Mouse (Mus musculus) CH12.LX (cell line): ENCODE results near the gene Gzma. TPM values are rescaled to one million over a fixed set of nuclear protein-coding genes. Genes with fewer than 3 reads are reported as not detected.

ENCODE experiments used
- DNase-seq: peaks from one replicate; pipeline ENCODE4 v3.0.0-alpha.2; 2013; ENCODE audit errors: extremely low read depth
- H3K27ac ChIP-seq: 2 replicates; pipeline ENCODE4 v1.5.1; 2012; ENCODE audit warnings: low read depth, mild to moderate bottlenecking, control low read depth, moderate library complexity; ENCODE audit not compliant: insufficient read depth
- H3K27me3 ChIP-seq: replicated peaks from 2 replicates; pipeline ENCODE3; 2012; ENCODE audit warnings: inconsistent platforms
- H3K36me3 ChIP-seq, 2 experiments: replicated peaks in 1 of 2; 2 replicates each; pipeline versions ENCODE3 to v1.6.1; 2012; ENCODE audit warnings: inconsistent platforms in 1 of 2, low read length in 1 of 2, mild to moderate bottlenecking in 1 of 2, mixed read lengths in 1 of 2, moderate library complexity in 1 of 2; ENCODE audit not compliant: control insufficient read depth in 1 of 2, insufficient read depth in 1 of 2
- H3K4me1 ChIP-seq, 2 experiments: 2 replicates each; pipeline ENCODE4 v1.6.1; 2012; ENCODE audit warnings: inconsistent platforms in 1 of 2, moderate library complexity in 1 of 2; ENCODE audit not compliant: insufficient read depth in 2 of 2, control insufficient read depth in 1 of 2
- H3K4me2 ChIP-seq: 2 replicates; pipeline ENCODE4 v1.6.1; 2012; ENCODE audit warnings: low read depth, mild to moderate bottlenecking, control low read depth; ENCODE audit not compliant: poor library complexity, insufficient read depth, severe bottlenecking
- H3K4me3 ChIP-seq, 3 experiments: fragments of 150-350 bp in 1 of 3; sonication (generic) in 1 of 3; replicated peaks in 1 of 3; 2 replicates each; pipeline versions ENCODE3 to v1.5.1; 2011 to 2012; ENCODE audit warnings: low read depth in 2 of 3, low read length in 2 of 3, mild to moderate bottlenecking in 2 of 3, moderate library complexity in 2 of 3, control low read depth in 1 of 3, improper control_type of control experiment in 1 of 3, inconsistent platforms in 1 of 3, mixed read lengths in 1 of 3; ENCODE audit not compliant: poor library complexity in 1 of 3
- H3K79me2 ChIP-seq: replicated peaks from 2 replicates; pipeline ENCODE4 v1.6.1; 2012; ENCODE audit warnings: mild to moderate bottlenecking, moderate library complexity; ENCODE audit not compliant: control insufficient read depth, poor library complexity, insufficient read depth, severe bottlenecking; ENCODE audit errors: extremely low read depth
- H3K9ac ChIP-seq: 2 replicates; pipeline ENCODE4 v1.6.1; 2012; ENCODE audit warnings: low read depth, mild to moderate bottlenecking, control low read depth, moderate library complexity; ENCODE audit not compliant: insufficient read depth
- H3K9me3 ChIP-seq: replicated peaks from 2 replicates; pipeline ENCODE3; 2012; ENCODE audit warnings: low read length, inconsistent platforms, mixed read lengths
- CTCF ChIP-seq, 2 experiments: IDR thresholded peaks in 1 of 2; conservative IDR thresholded peaks in 1 of 2; 2 replicates each; pipeline ENCODE4 v1.5.1; 2011 to 2012; ENCODE audit warnings: low read depth in 2 of 2, low read length in 2 of 2, improper control_type of control experiment in 1 of 2, inconsistent platforms in 1 of 2, mild to moderate bottlenecking in 1 of 2, moderate library complexity in 1 of 2
- GABPA ChIP-seq: IDR thresholded peaks from 2 replicates; pipeline ENCODE4 v1.6.1; 2012; ENCODE audit warnings: low read depth, low read length, improper control_type of control experiment, inconsistent platforms; ENCODE audit not compliant: insufficient replicate concordance
- KAT2A ChIP-seq: IDR thresholded peaks from 2 replicates; pipeline ENCODE4 v1.6.1; 2012; ENCODE audit warnings: low read length, improper control_type of control experiment, inconsistent platforms; ENCODE audit not compliant: insufficient replicate concordance
- MAX ChIP-seq: IDR thresholded peaks from 2 replicates; pipeline ENCODE4 v1.6.1; 2011; ENCODE audit warnings: low read length, improper control_type of control experiment
- MEF2A ChIP-seq: IDR thresholded peaks from 2 replicates; pipeline ENCODE4 v1.6.1; 2014; ENCODE audit warnings: low read depth, mild to moderate bottlenecking, inconsistent platforms, low read length, improper control_type of control experiment, borderline replicate concordance
- RAD21 ChIP-seq: IDR thresholded peaks from 2 replicates; pipeline ENCODE4 v1.6.1; 2011; ENCODE audit warnings: low read depth, mild to moderate bottlenecking, low read length, improper control_type of control experiment, moderate library complexity
- SIN3A ChIP-seq: IDR thresholded peaks from 2 replicates; pipeline ENCODE4 v1.6.1; 2012; ENCODE audit warnings: low read length, improper control_type of control experiment, inconsistent platforms
- SMC3 ChIP-seq: IDR thresholded peaks from 2 replicates; pipeline ENCODE4 v1.6.1; 2011; ENCODE audit warnings: low read depth, low read length, improper control_type of control experiment
- TBP ChIP-seq: conservative IDR thresholded peaks from 2 replicates; pipeline ENCODE4 v1.6.1; 2011; ENCODE audit warnings: low read depth, low read length, improper control_type of control experiment
- USF1 ChIP-seq: IDR thresholded peaks from 2 replicates; pipeline ENCODE4 v1.6.1; 2014; ENCODE audit warnings: low read depth, mild to moderate bottlenecking, inconsistent platforms, low read length, improper control_type of control experiment
- USF2 ChIP-seq: conservative IDR thresholded peaks from 2 replicates; pipeline ENCODE4 v1.6.1; 2011; ENCODE audit warnings: low read depth, low read length, improper control_type of control experiment
- ZC3H11A ChIP-seq: IDR thresholded peaks from 2 replicates; pipeline ENCODE4 v1.6.1; 2012; ENCODE audit warnings: low read depth, mild to moderate bottlenecking, inconsistent platforms, low read length, improper control_type of control experiment
- ZNF384 ChIP-seq: IDR thresholded peaks from 2 replicates; pipeline ENCODE4 v1.6.1; 2012; ENCODE audit warnings: low read depth, low read length, improper control_type of control experiment, inconsistent platforms
- dilution Hi-C: fragments of 300-500 bp; cut with MboI; formaldehyde crosslinking; loops from 2 replicates; pipeline ENCODE4 v1.14.3; 2020; ENCODE audit warnings: low sequenced_read_pairs; ENCODE audit not compliant: extremely low pct_unique_long_range_greater_than_20kb, extremely low pct_ligation_motif_present
- in situ Hi-C: fragments of 300-500 bp; cut with MboI; formaldehyde crosslinking; loops from 3 replicates; pipeline ENCODE4 v1.14.3; 2019; ENCODE audit warnings: low sequenced_read_pairs, low pct_ligation_motif_present, low pct_unique_long_range_greater_than_20kb, mixed read lengths
- polyA plus RNA-seq: library from polyadenylated mRNA; unstranded; fragments of >175 nt; gene quantifications from 2 replicates; pipeline ENCODE4 v1.2.1, GENCODE M21; 2012; ENCODE audit warnings: low read depth; ENCODE audit not compliant: insufficient read length
- total RNA-seq, 2 experiments: library from RNA; depleted of rRNA; stranded (reverse); fragments of 300-350 nt in 1 of 2; fragments of >200 nt in 1 of 2; gene quantifications; 2 replicates each; pipeline ENCODE4 v1.2.3; 2012 to 2014

The Gzma gene
- total and polyA plus RNA-seq, 3 experiments: not detected

- H3K4me1 ChIP-seq: peaks cover 0 to 3% of the 10 kb centered on the region in 2 experiments; a peak in 1 of 4 replicates
- no peak for DNase-seq
- no peaks in the 10 kb centered on the region for H3K36me3 ChIP-seq
- H3K27me3 ChIP-seq: no peaks in the 10 kb centered on the region
- H3K4me2 ChIP-seq: no peak overlapping the region
- H3K9me3 ChIP-seq: no peaks in the 10 kb centered on the region
- dilution Hi-C loops (no loop called here), in situ Hi-C loops (no loop called here)
- no peak overlapping the region for H3K9ac ChIP-seq
- H3K4me3 ChIP-seq: no peak overlapping the region
- H3K79me2 ChIP-seq: no peaks in the 10 kb centered on the region
- H3K27ac ChIP-seq: no peak overlapping the region
- TF ChIP-seq ZC3H11A: no peak
- no peak for TF ChIP-seq SIN3A
- TF ChIP-seq USF1: no peak
- no peak for TF ChIP-seq GABPA
- TF ChIP-seq CTCF (conservative IDR thresholded peaks at IDR 0.05 in 1 of 2, IDR thresholded peaks at IDR 0.05 in 1 of 2; ENCODE audit: low read depth in 2 of 2, low read length in 2 of 2): peak in 1 of 2 experiments; percentile 44; a peak in 2 of 4 replicates
- TF ChIP-seq SMC3: peak; percentile 53
- TF ChIP-seq RAD21: peak; percentile 26
- no peak for TF ChIP-seq MAX
Measured at GRCm38 (mm10) chr13:113055826-113056225, 45.0 kb downstream of the Gzma start.

GRCm38 (mm10) chr13:113054230-113054629 lies 46.6 kb downstream of the Gzma start:
- in situ Hi-C loops (no loop called here), dilution Hi-C loops (no loop called here)
- H3K79me2 ChIP-seq: no peaks in the 10 kb centered on the region
- TF ChIP-seq KAT2A (no peak), ZNF384 (no peak), MEF2A (no peak), USF2 (no peak), USF1 (no peak)
- no peaks in the 10 kb centered on the region for H3K27me3 ChIP-seq
- no peak overlapping the region for H3K4me3 ChIP-seq
- H3K4me2 ChIP-seq: no peak overlapping the region
- no peak overlapping the region for H3K27ac ChIP-seq
- H3K9me3 ChIP-seq: no peaks in the 10 kb centered on the region
- no peaks in the 10 kb centered on the region for H3K36me3 ChIP-seq
- H3K9ac ChIP-seq: no peak overlapping the region
- DNase-seq: no peak
- H3K4me1 ChIP-seq: peaks cover 0 to 3% of the 10 kb centered on the region in 2 experiments; a peak in 1 of 4 replicates

- dilution Hi-C loops: no loop called here
- TF ChIP-seq TBP: no peak
- TF ChIP-seq CTCF (conservative IDR thresholded peaks at IDR 0.05 in 1 of 2, IDR thresholded peaks at IDR 0.05 in 1 of 2; ENCODE audit: low read depth in 2 of 2, low read length in 2 of 2): peak in 1 of 2 experiments; percentile 29; a peak in 2 of 4 replicates
- TF ChIP-seq, all 38 proteins: peak for 1
Measured at GRCm38 (mm10) chr13:113047647-113048046, 53.1 kb downstream of the Gzma start.

More at GRCm38 (mm10) chr13:113047647-113048046, 53.1 kb downstream of the Gzma start:
- H3K36me3 ChIP-seq: no peaks in the 10 kb centered on the region
- H3K79me2 ChIP-seq: no peaks in the 10 kb centered on the region
- no peaks in the 10 kb centered on the region for H3K4me1 ChIP-seq
- H3K4me2 ChIP-seq: no peak overlapping the region
- H3K27ac ChIP-seq: no peak overlapping the region
- H3K9me3 ChIP-seq: no peaks in the 10 kb centered on the region
- no peak overlapping the region for H3K9ac ChIP-seq
- no peaks in the 10 kb centered on the region for H3K27me3 ChIP-seq
- H3K4me3 ChIP-seq: no peak overlapping the region
- in situ Hi-C loops: loop anchor here (10.0 to 25.0 kb wide), 2 partner anchors 217 to 760 kb away; partner anchors contain the start of gene Ankrd55
- no peak for DNase-seq
